Mouse (Mus musculus): ENCODE data around the gene Med12l. TPM values are rescaled to one million over a fixed set of nuclear protein-coding genes. Genes with fewer than 3 reads are reported as not detected.

Gene Med12l
- polyA plus RNA-seq, 1 experiment from 2014 or later = 5.1 TPM

- H3K27ac ChIP-seq (ENCODE audit: poor library complexity, severe bottlenecking) = no peak overlapping the region
- 77% methylated on average over 20 of the region's 20 CpGs for WGBS
Observed at GRCm38 (mm10) chr3:59257740-59258664, 252.4 kb downstream of the Med12l start.

GRCm38 (mm10) chr3:59260745-59261144 is 255.1 kb downstream of the Med12l start:
- H3K4me1 ChIP-seq (replicated peaks) = no peaks in the 10 kb centered on the region

More at GRCm38 (mm10) chr3:59257740-59258664, 252.4 kb downstream of the Med12l start:
- Histone ChIP-seq H3K4me2 (no peak overlapping the region), H3K4me1 (replicated peaks) (no peaks in the 10 kb centered on the region), H3K4me3 (no peak overlapping the region), H3K27me3 (replicated peaks) (no peaks in the 10 kb centered on the region), H3K9ac (no peak overlapping the region), H3K36me3 (peaks cover 11% of the 10 kb centered on the region), H3K9me3 (replicated peaks) (no peaks in the 10 kb centered on the region)
- ATAC-seq (ENCODE audit: insufficient number of reproducible peaks, low FRiP score) = no peak

GRCm38 (mm10) chr3:59261709-59262472 is 256.3 kb downstream of the Med12l start:
- H3K4me2 ChIP-seq = no peak overlapping the region
- H3K4me1 ChIP-seq (replicated peaks) = no peaks in the 10 kb centered on the region
- no peaks in the 10 kb centered on the region for H3K27me3 ChIP-seq (replicated peaks)
- WGBS = 80% methylated on average over 9 of the region's 9 CpGs
- H3K9me3 ChIP-seq (replicated peaks) = no peaks in the 10 kb centered on the region
- no peak overlapping the region for H3K4me3 ChIP-seq
- peaks cover 12% of the 10 kb centered on the region for H3K36me3 ChIP-seq
- H3K9ac ChIP-seq = no peak overlapping the region
- H3K27ac ChIP-seq (ENCODE audit: poor library complexity, severe bottlenecking) = no peak overlapping the region
- ATAC-seq (ENCODE audit: insufficient number of reproducible peaks, low FRiP score) = no peak

More at GRCm38 (mm10) chr3:59260745-59261144, 255.1 kb downstream of the Med12l start:
- no peak overlapping the region for H3K4me2 ChIP-seq
- ATAC-seq (ENCODE audit: insufficient number of reproducible peaks, low FRiP score) = no peak
- no peak overlapping the region for H3K4me3 ChIP-seq
- H3K27ac ChIP-seq (ENCODE audit: poor library complexity, severe bottlenecking) = no peak overlapping the region
- H3K27me3 ChIP-seq (replicated peaks) = no peaks in the 10 kb centered on the region
- WGBS = 56% methylated on average over 5 of the region's 5 CpGs
- H3K9me3 ChIP-seq (replicated peaks) = no peaks in the 10 kb centered on the region
- H3K9ac ChIP-seq = no peak overlapping the region
- H3K36me3 ChIP-seq = peaks cover 12% of the 10 kb centered on the region

GRCm38 (mm10) chr3:59262704-59263103 is 257.1 kb downstream of the Med12l start, which contains the start of gene P2ry12:
Gene P2ry12, minus strand, starts transcription at chr3:59262871.
- no peak within 1 kb of the TSS for H3K4me3 ChIP-seq
- 79% methylated on average over 7 of the region's 7 CpGs for WGBS
- H3K4me2 ChIP-seq = no peak within 1 kb of the TSS

GRCm38 (mm10) chr3:59263417-59263816 is 257.8 kb downstream of the Med12l start:
- H3K36me3 ChIP-seq = peaks cover 17% of the 10 kb centered on the region
- H3K27ac ChIP-seq (ENCODE audit: poor library complexity, severe bottlenecking) = no peak overlapping the region
- no peaks in the 10 kb centered on the region for H3K27me3 ChIP-seq (replicated peaks)
- H3K4me2 ChIP-seq = no peak overlapping the region
- WGBS = 90% methylated on average over 2 of the region's 2 CpGs
- no peak overlapping the region for H3K4me3 ChIP-seq
- no peak for ATAC-seq (ENCODE audit: insufficient number of reproducible peaks, low FRiP score)
- no peaks in the 10 kb centered on the region for H3K9me3 ChIP-seq (replicated peaks)
- H3K9ac ChIP-seq = no peak overlapping the region
- H3K4me1 ChIP-seq (replicated peaks) = no peaks in the 10 kb centered on the region

More at GRCm38 (mm10) chr3:59262704-59263103, 257.1 kb downstream of the Med12l start, which contains the start of gene P2ry12:
- Histone ChIP-seq H3K36me3 (peaks cover 12% of the 10 kb centered on the region), H3K9me3 (replicated peaks) (no peaks in the 10 kb centered on the region), H3K27me3 (replicated peaks) (no peaks in the 10 kb centered on the region), H3K4me1 (replicated peaks) (no peaks in the 10 kb centered on the region), H3K9ac (no peak within 1 kb of the TSS), H3K27ac (ENCODE audit: poor library complexity, severe bottlenecking) (no peak within 1 kb of the TSS)
- ATAC-seq (ENCODE audit: insufficient number of reproducible peaks, low FRiP score) = no peak

- Histone ChIP-seq H3K36me3 (peaks cover 19% of the 10 kb centered on the region), H3K27ac (ENCODE audit: poor library complexity, severe bottlenecking) (no peak overlapping the region), H3K9me3 (replicated peaks) (no peaks in the 10 kb centered on the region), H3K4me3 (no peak overlapping the region), H3K4me2 (no peak overlapping the region), H3K4me1 (replicated peaks) (no peaks in the 10 kb centered on the region), H3K9ac (no peak overlapping the region), H3K27me3 (replicated peaks) (no peaks in the 10 kb centered on the region)
- ATAC-seq (ENCODE audit: insufficient number of reproducible peaks, low FRiP score) = no peak
- 63% methylated on average over 3 of the region's 3 CpGs for WGBS
Observed at GRCm38 (mm10) chr3:59263988-59264387, 258.4 kb downstream of the Med12l start.

GRCm38 (mm10) chr3:59270811-59271210 is 265.2 kb downstream of the Med12l start:
- H3K9me3 ChIP-seq (replicated peaks) = no peaks in the 10 kb centered on the region
- H3K4me3 ChIP-seq = no peak overlapping the region
- peaks cover 16% of the 10 kb centered on the region for H3K36me3 ChIP-seq
- no peak overlapping the region for H3K9ac ChIP-seq
- no peak overlapping the region for H3K27ac ChIP-seq (ENCODE audit: poor library complexity, severe bottlenecking)
- ATAC-seq (ENCODE audit: insufficient number of reproducible peaks, low FRiP score) = no peak
- no peaks in the 10 kb centered on the region for H3K27me3 ChIP-seq (replicated peaks)
- H3K4me1 ChIP-seq (replicated peaks) = no peaks in the 10 kb centered on the region
- H3K4me2 ChIP-seq = no peak overlapping the region
- 90% methylated on average over 6 of the region's 6 CpGs for WGBS

- 53% methylated on average over 3 of the region's 3 CpGs for WGBS
- H3K4me3 ChIP-seq = no peak overlapping the region
- H3K9me3 ChIP-seq (replicated peaks) = no peaks in the 10 kb centered on the region
- no peak overlapping the region for H3K9ac ChIP-seq
- no peak overlapping the region for H3K4me2 ChIP-seq
- no peak for ATAC-seq (ENCODE audit: insufficient number of reproducible peaks, low FRiP score)
- H3K4me1 ChIP-seq (replicated peaks) = no peaks in the 10 kb centered on the region
- peaks cover 4% of the 10 kb centered on the region; the same call in 1 of the 2 replicates for H3K36me3 ChIP-seq
- no peak overlapping the region for H3K27ac ChIP-seq (ENCODE audit: poor library complexity, severe bottlenecking)
- no peaks in the 10 kb centered on the region for H3K27me3 ChIP-seq (replicated peaks)
Observed at GRCm38 (mm10) chr3:59277502-59278253, 272.1 kb downstream of the Med12l start.

GRCm38 (mm10) chr3:59278254-59278533 is 272.6 kb downstream of the Med12l start:
- Histone ChIP-seq H3K4me3 (no peak overlapping the region), H3K4me2 (no peak overlapping the region), H3K9ac (no peak overlapping the region), H3K4me1 (replicated peaks) (no peaks in the 10 kb centered on the region), H3K27me3 (replicated peaks) (no peaks in the 10 kb centered on the region), H3K27ac (ENCODE audit: poor library complexity, severe bottlenecking) (no peak overlapping the region), H3K9me3 (replicated peaks) (no peaks in the 10 kb centered on the region), H3K36me3 (peaks cover 4% of the 10 kb centered on the region; the same call in 1 of the 2 replicates)
- whole genome bisulfite sequencing = 77% methylated on average over 3 of the region's 3 CpGs
- ATAC-seq (ENCODE audit: insufficient number of reproducible peaks, low FRiP score) = no peak

- Histone ChIP-seq H3K36me3 (peaks cover 4% of the 10 kb centered on the region; the same call in 1 of the 2 replicates), H3K4me1 (replicated peaks) (no peaks in the 10 kb centered on the region), H3K9me3 (replicated peaks) (no peaks in the 10 kb centered on the region), H3K27ac (ENCODE audit: poor library complexity, severe bottlenecking) (no peak overlapping the region), H3K4me3 (no peak overlapping the region), H3K27me3 (replicated peaks) (no peaks in the 10 kb centered on the region), H3K4me2 (no peak overlapping the region), H3K9ac (no peak overlapping the region)
- ATAC-seq (ENCODE audit: insufficient number of reproducible peaks, low FRiP score) = no peak
Observed at GRCm38 (mm10) chr3:59278620-59279019, 273.0 kb downstream of the Med12l start.

GRCm38 (mm10) chr3:59290551-59290950 is 284.9 kb downstream of the Med12l start:
- ATAC-seq (ENCODE audit: insufficient number of reproducible peaks, low FRiP score) = no peak
- Histone ChIP-seq H3K27me3 (replicated peaks) (no peaks in the 10 kb centered on the region), H3K4me3 (no peak overlapping the region), H3K9ac (no peak overlapping the region), H3K9me3 (replicated peaks) (no peaks in the 10 kb centered on the region), H3K4me1 (replicated peaks) (no peaks in the 10 kb centered on the region), H3K4me2 (no peak overlapping the region), H3K27ac (ENCODE audit: poor library complexity, severe bottlenecking) (no peak overlapping the region), H3K36me3 (no peaks in the 10 kb centered on the region)
- 69% methylated on average over 2 of the region's 2 CpGs for WGBS
